Mouse (Mus musculus) spleen, postnatal 14 days (tissue): Measurements from ENCODE around the gene Duxbl1.
"Not testable (repeated sequence)": the region's sequence is repeated elsewhere in the genome, so short reads cannot be mapped to it uniquely, and the experiment has no call there.

Experiments
- DNase-seq, 2 experiments: peaks; one replicate each; pipeline ENCODE4 v3.0.0; 2021 to 2022; ENCODE audit warnings: low spot score in 2 of 2

The Duxbl1 gene

GRCm38 (mm10) chr14:25978371-25979241, at the start of gene Duxbl1:
Gene Duxbl1, plus strand, starts transcription at chr14:25978577.
- DNase-seq: not testable (repeated sequence)

- DNase-seq: not testable (repeated sequence)
These were observed 41.3 kb upstream of the Duxbl1 start for GRCm38 (mm10) chr14:25936867-25937630.

- DNase-seq: not testable (repeated sequence)
These were observed 40.4 kb upstream of the Duxbl1 start, which contains the start of gene Cphx1 for GRCm38 (mm10) chr14:25938004-25938403. Gene Cphx1, plus strand, starts transcription at chr14:25938304.

- DNase-seq: not testable (repeated sequence)
These were observed 20.5 kb upstream of the Duxbl1 start for GRCm38 (mm10) chr14:25957861-25958260.

GRCm38 (mm10) chr14:25979242-25979941, 1.0 kb downstream of the Duxbl1 start:
- not testable (repeated sequence) for DNase-seq

GRCm38 (mm10) chr14:25981880-25982279, 3.5 kb downstream of the Duxbl1 start:
- not testable (repeated sequence) for DNase-seq

- DNase-seq: not testable (repeated sequence)
These were observed 29.1 kb downstream of the Duxbl1 start for GRCm38 (mm10) chr14:26007462-26007861.

GRCm38 (mm10) chr14:26016414-26016813, 38.0 kb downstream of the Duxbl1 start:
- DNase-seq: not testable (repeated sequence)

- not testable (repeated sequence) for DNase-seq
These were observed 43.2 kb downstream of the Duxbl1 start for GRCm38 (mm10) chr14:26021555-26021954.

GRCm38 (mm10) chr14:26022831-26023230, 44.5 kb downstream of the Duxbl1 start:
- not testable (repeated sequence) for DNase-seq

GRCm38 (mm10) chr14:26025653-26026052, 47.3 kb downstream of the Duxbl1 start:
- not testable (repeated sequence) for DNase-seq

- DNase-seq: not testable (repeated sequence)
These were observed 56.0 kb downstream of the Duxbl1 start for GRCm38 (mm10) chr14:26034364-26034763.

GRCm38 (mm10) chr14:26035439-26035838, 57.1 kb downstream of the Duxbl1 start:
- not testable (repeated sequence) for DNase-seq
